Mouse (Mus musculus): Measurements from ENCODE around the gene Dpp8. TPM values are rescaled to one million over a fixed set of nuclear protein-coding genes. Genes with fewer than 3 reads are reported as not detected.
A peak's percentile ranks its signal among the peaks of the same experiment; 100 is the strongest.
"Not testable (repeated sequence)": the region's sequence is repeated elsewhere in the genome, so short reads cannot be mapped to it uniquely, and the experiment has no call there.

Dpp8 gene
- polyA plus RNA-seq, 1 experiment, result 45.3 TPM

GRCm38 (mm10) chr9:65070587-65070986 lies 38.4 kb downstream of the Dpp8 start:
- no peak for TF ChIP-seq POLR2A (IDR thresholded peaks at IDR 0.05; ENCODE audit: low read depth, low read length)
- no peak for TF ChIP-seq CTCF (conservative IDR thresholded peaks at IDR 0.05; ENCODE audit: insufficient read depth, insufficient read length, low read depth, low read length)
- H3K36me3 ChIP-seq (ENCODE audit: control insufficient read depth, insufficient read depth, low read length), result peaks cover 1% of the 10 kb centered on the region

GRCm38 (mm10) chr9:65073555-65073954 lies 41.3 kb downstream of the Dpp8 start:
- DNase-seq, result no peak
- WGBS, result 74% methylated on average over 9 of the region's 9 CpGs
- H3K36me3 ChIP-seq (ENCODE audit: control insufficient read depth, insufficient read depth, low read length), result peaks cover 2% of the 10 kb centered on the region
- H3K4me1 ChIP-seq (ENCODE audit: control insufficient read depth, insufficient read depth, low read length), result no peaks in the 10 kb centered on the region
- H3K27ac ChIP-seq (ENCODE audit: insufficient read depth, low read depth, low read length), result no peak overlapping the region
- TF ChIP-seq CTCF (conservative IDR thresholded peaks at IDR 0.05; ENCODE audit: insufficient read depth, insufficient read length, low read depth, low read length) (no peak), POLR2A (IDR thresholded peaks at IDR 0.05; ENCODE audit: low read depth, low read length) (no peak)
- no peak overlapping the region for H3K4me3 ChIP-seq (ENCODE audit: insufficient read depth, low read depth, low read length)
- no peaks in the 10 kb centered on the region for H3K27me3 ChIP-seq (replicated peaks; ENCODE audit: control insufficient read depth, insufficient read depth, low read length)

More at GRCm38 (mm10) chr9:65070587-65070986, 38.4 kb downstream of the Dpp8 start:
- no peaks in the 10 kb centered on the region for H3K4me1 ChIP-seq (ENCODE audit: control insufficient read depth, insufficient read depth, low read length)
- H3K27me3 ChIP-seq (replicated peaks; ENCODE audit: control insufficient read depth, insufficient read depth, low read length), result no peaks in the 10 kb centered on the region
- 90% methylated on average over 3 of the region's 3 CpGs for WGBS
- H3K27ac ChIP-seq (ENCODE audit: insufficient read depth, low read depth, low read length), result no peak overlapping the region
- no peak overlapping the region for H3K4me3 ChIP-seq (ENCODE audit: insufficient read depth, low read depth, low read length)
- DNase-seq, result no peak

GRCm38 (mm10) chr9:65074251-65074650 lies 42.0 kb downstream of the Dpp8 start:
- Histone ChIP-seq H3K4me1 (ENCODE audit: control insufficient read depth, insufficient read depth, low read length) (no peaks in the 10 kb centered on the region), H3K36me3 (ENCODE audit: control insufficient read depth, insufficient read depth, low read length) (peaks cover 2% of the 10 kb centered on the region), H3K27me3 (replicated peaks; ENCODE audit: control insufficient read depth, insufficient read depth, low read length) (no peaks in the 10 kb centered on the region), H3K4me3 (ENCODE audit: insufficient read depth, low read depth, low read length) (no peak overlapping the region), H3K27ac (ENCODE audit: insufficient read depth, low read depth, low read length) (no peak overlapping the region)
- no peak for DNase-seq
- TF ChIP-seq POLR2A (IDR thresholded peaks at IDR 0.05; ENCODE audit: low read depth, low read length), result no peak
- no peak for TF ChIP-seq CTCF (conservative IDR thresholded peaks at IDR 0.05; ENCODE audit: insufficient read depth, insufficient read length, low read depth, low read length)
- 83% methylated on average over 15 of the region's 15 CpGs for WGBS

GRCm38 (mm10) chr9:65074855-65075493 lies 42.8 kb downstream of the Dpp8 start:
- TF ChIP-seq CTCF (conservative IDR thresholded peaks at IDR 0.05; ENCODE audit: insufficient read depth, insufficient read length, low read depth, low read length), result no peak
- TF ChIP-seq POLR2A (IDR thresholded peaks at IDR 0.05; ENCODE audit: low read depth, low read length), result no peak
- Histone ChIP-seq H3K27ac (ENCODE audit: insufficient read depth, low read depth, low read length) (no peak overlapping the region), H3K4me3 (ENCODE audit: insufficient read depth, low read depth, low read length) (no peak overlapping the region), H3K27me3 (replicated peaks; ENCODE audit: control insufficient read depth, insufficient read depth, low read length) (no peaks in the 10 kb centered on the region), H3K4me1 (ENCODE audit: control insufficient read depth, insufficient read depth, low read length) (no peaks in the 10 kb centered on the region), H3K36me3 (ENCODE audit: control insufficient read depth, insufficient read depth, low read length) (peaks cover 2% of the 10 kb centered on the region)
- DNase-seq, result peak; percentile 2
- WGBS, result 69% methylated on average over 6 of the region's 6 CpGs

- Histone ChIP-seq H3K4me3 (ENCODE audit: insufficient read depth, low read depth, low read length) (no peak overlapping the region), H3K27ac (ENCODE audit: insufficient read depth, low read depth, low read length) (no peak overlapping the region), H3K4me1 (ENCODE audit: control insufficient read depth, insufficient read depth, low read length) (no peaks in the 10 kb centered on the region), H3K36me3 (ENCODE audit: control insufficient read depth, insufficient read depth, low read length) (peaks cover 2% of the 10 kb centered on the region), H3K27me3 (replicated peaks; ENCODE audit: control insufficient read depth, insufficient read depth, low read length) (no peaks in the 10 kb centered on the region)
- no peak for TF ChIP-seq CTCF (conservative IDR thresholded peaks at IDR 0.05; ENCODE audit: insufficient read depth, insufficient read length, low read depth, low read length)
- no peak for TF ChIP-seq POLR2A (IDR thresholded peaks at IDR 0.05; ENCODE audit: low read depth, low read length)
- WGBS, result 78% methylated on average over 5 of the region's 5 CpGs
- no peak for DNase-seq
These were observed 45.3 kb downstream of the Dpp8 start for GRCm38 (mm10) chr9:65077536-65077935.

- DNase-seq; H3K4me1 ChIP-seq (ENCODE audit: control insufficient read depth, insufficient read depth, low read length); H3K4me3 ChIP-seq (ENCODE audit: insufficient read depth, low read depth, low read length); H3K36me3 ChIP-seq (ENCODE audit: control insufficient read depth, insufficient read depth, low read length); H3K27ac ChIP-seq (ENCODE audit: insufficient read depth, low read depth, low read length); H3K27me3 ChIP-seq (replicated peaks; ENCODE audit: control insufficient read depth, insufficient read depth, low read length): not testable (repeated sequence)
- 95% methylated on average over 2 of the region's 2 CpGs for WGBS
These were observed 47.9 kb downstream of the Dpp8 start for GRCm38 (mm10) chr9:65080141-65080540.

- H3K36me3 ChIP-seq (ENCODE audit: control insufficient read depth, insufficient read depth, low read length), result no peaks in the 10 kb centered on the region; the same call in none of the 2 replicates
- TF ChIP-seq POLR2A (IDR thresholded peaks at IDR 0.05; ENCODE audit: low read depth, low read length) (no peak), CTCF (conservative IDR thresholded peaks at IDR 0.05; ENCODE audit: insufficient read depth, insufficient read length, low read depth, low read length) (no peak)
- no peak for DNase-seq
- H3K27ac ChIP-seq (ENCODE audit: insufficient read depth, low read depth, low read length), result no peak overlapping the region
- H3K4me1 ChIP-seq (ENCODE audit: control insufficient read depth, insufficient read depth, low read length), result no peaks in the 10 kb centered on the region
- WGBS, result 90% methylated on average over 18 of the region's 18 CpGs
- H3K4me3 ChIP-seq (ENCODE audit: insufficient read depth, low read depth, low read length), result no peak overlapping the region
- H3K27me3 ChIP-seq (replicated peaks; ENCODE audit: control insufficient read depth, insufficient read depth, low read length), result no peaks in the 10 kb centered on the region
These were observed 51.0 kb downstream of the Dpp8 start for GRCm38 (mm10) chr9:65083075-65083765.
